Mouse (Mus musculus) lung, postnatal 14 days (tissue): ENCODE data around the gene Klhl10.

Experiments used
- DNase-seq: peaks from one replicate; pipeline ENCODE4 v3.0.0; 2021

The Klhl10 gene

GRCm38 (mm10) chr11:100441797-100442196 is at the start of gene Klhl10, which contains the start of gene Nt5c3b:
Gene Klhl10, plus strand, starts transcription at chr11:100441917.
Gene Nt5c3b, minus strand, starts transcription at chr11:100441808.
- no peak for DNase-seq

DNA sequence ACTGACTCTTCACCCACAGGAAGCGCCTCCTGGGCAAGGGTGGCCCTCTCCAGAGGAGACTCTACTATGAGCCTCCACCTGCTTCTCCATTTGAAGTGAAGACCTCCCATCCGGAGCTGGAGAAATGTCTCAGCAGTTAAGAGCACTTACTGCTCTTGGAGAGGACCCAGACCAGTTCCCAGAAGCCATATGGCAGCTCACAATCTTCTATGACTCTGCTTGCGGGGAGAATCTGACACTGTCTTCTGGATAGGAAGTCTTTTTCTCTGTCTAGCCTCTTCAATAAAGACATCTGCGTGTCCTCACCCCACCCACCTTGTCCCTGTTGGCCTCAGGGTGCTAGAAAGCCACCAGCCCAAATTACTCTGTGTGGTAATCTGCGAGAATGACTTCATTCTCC is 48.8 kb upstream of the Klhl10 start:
- no peak for DNase-seq

GRCm38 (mm10) chr11:100393733-100394132 is 48.0 kb upstream of the Klhl10 start:
- no peak for DNase-seq

DNA sequence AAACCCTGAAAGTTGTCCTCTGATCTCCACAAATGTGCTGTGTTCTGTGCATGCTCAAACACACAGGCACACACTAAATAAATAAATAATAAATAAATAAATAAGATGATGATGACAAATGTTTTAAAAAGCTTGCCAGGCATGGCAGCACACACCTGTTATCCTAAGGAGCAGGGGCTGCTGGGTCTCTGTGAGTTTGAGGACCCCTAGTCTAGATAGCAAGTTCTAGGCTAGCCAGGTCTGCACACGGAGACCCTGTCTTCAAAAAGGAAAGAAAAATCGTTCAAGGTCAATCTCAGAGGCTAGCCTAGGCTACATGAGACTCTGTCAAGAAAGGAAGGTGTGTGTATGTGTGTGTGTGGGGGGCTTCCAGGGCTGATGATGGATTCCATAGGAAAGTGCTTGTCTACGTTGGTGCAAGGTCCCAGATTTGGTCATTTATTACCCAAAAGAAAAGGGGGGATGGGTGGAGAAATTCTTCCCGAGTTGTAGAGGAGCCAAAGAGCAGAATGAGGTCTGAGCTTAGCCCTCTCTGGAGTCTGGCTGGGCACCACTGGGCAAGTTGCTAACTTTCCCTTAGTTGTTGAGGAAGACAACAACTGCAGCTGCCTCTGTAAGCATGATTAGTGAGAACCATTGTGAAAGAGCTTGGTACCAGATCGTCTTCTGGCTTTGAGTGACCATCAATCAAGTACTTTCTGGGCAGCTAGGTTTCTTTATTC is 47.2 kb upstream of the Klhl10 start:
- no peak for DNase-seq

- peak; percentile 73 for DNase-seq
These were observed 46.5 kb upstream of the Klhl10 start for GRCm38 (mm10) chr11:100395200-100395599.

DNA sequence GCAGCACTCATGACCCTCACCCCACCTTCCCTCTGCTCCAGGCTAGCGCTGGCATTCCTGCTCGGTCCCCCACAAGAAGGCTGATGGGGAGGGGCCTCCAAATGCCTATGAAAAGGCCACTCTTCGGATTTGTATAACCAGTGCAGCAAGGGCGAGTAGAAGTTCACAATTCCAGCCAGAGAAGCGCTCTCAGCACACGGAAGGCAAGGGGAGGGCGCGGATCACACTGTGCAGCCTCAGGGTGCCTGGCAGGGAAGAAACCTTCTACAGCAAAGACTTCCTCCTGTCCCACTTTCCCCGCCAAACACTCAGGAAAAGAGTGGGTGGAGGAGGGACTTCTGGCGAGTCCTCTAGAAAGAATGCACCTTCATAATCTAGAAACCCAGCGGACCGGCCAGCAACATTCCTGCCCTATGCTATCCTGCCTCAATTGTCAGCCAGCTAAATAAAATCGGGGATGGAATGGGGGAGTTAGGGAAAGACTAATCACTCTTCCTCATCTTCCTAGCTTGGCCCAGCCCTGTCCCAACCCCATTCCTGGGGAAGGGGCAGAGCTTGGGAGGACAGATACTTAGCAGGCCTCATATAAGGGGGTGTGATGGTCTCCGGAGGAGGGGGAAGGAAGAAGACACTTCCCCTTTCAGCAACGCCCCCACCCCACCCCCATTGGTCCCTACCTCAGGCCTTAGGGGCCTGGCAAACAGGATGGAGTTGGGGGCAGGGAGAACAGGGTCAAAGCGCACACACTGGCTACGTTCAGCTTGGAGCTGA is 45.7 kb upstream of the Klhl10 start:
- peak; percentile 59 for DNase-seq

DNA sequence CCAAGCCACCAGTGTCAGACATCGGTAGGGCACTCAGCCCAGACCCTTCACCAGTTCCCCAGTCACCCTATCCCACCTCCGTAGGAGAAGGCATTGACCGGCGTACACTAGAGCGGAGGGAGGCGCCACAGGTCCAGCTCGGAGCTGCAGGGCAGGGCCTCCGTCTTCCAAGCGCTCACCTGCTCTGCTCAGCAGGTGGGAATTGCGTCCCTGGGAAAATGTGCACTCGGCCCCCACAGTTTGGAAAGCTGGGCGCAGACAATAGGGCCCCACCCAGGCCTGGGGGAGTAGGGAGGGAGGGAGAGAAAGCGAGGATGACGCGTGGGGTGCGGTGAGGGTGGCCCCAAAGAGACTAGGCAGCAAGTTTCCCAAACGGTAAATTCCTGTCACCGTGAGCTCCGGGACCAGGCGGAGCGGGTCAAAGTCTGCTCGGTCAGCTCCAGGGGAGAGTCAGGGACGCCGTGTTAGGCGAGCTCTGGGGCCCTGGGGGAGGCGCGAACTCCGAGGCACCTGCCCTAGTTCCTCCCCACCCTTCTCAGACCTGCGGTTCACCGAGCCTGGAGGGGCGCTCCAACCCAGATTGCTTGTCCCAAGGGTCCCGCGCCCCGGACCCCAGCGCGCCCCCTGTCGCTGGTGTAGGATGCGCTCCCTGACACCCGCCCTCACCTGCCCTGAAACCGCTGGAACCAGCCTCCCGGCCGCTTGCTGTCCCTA is 44.7 kb upstream of the Klhl10 start:
- peak; percentile 48 for DNase-seq

DNA sequence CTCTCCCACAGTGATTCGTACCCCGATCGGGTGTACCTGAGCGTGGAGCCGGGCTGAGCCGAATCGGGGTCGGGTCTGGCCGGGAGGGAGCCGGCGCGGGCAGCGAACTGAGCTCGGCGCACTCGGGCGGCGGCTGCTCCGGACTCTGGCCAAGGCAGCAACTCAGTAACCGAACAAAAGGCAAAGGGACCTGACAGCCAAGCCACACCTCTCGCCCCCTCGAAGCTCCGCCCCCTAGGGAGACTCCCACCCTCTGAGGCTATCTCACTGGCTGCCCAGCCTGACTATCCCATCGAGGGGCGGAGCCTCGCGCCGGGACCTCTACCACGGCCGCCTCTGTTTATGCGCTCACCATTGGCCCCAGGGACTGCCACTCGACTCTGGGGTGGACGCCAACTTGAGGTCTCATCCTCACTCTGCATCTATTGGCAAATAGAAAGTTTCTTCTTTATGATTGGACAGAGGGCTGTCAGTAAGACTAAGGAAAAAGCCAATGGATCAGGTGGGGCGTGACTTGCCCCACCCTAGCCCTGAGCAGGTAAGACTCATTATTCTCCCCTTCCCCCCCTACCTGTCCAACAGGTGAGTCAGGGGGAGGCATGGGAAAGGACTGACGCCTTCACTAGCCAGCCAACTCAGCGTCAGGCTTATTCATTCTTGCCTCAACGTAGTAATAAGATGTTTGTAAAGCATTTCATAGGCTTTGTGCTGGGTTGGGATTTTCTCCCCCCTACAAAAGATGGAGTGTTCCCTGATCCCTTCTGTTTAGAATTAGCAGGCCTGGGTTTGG is 43.9 kb upstream of the Klhl10 start, which contains the start of gene Jup:
Jup (minus strand) TSS at position 164 of the 790 bp plus-strand sequence.
- DNase-seq, result peak; percentile 100

DNA sequence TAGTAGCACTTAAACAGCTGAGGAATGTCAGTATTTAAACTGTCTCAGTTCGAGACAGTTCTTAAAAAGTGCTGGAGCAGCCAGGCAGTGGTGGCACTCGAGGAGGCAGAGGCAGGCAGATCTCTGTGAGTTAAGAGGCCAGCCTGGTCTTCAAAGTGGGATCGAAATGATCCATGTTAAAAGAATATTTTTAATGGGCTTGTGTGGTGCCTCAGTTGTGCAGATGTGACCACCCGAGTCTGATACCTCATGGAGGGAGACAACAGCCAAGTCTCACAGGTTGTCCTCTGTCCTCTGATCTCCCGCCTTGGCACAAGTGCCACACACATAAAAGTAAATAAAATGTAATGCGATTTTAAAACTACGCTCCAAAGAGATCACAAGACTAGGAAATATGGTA is 43.2 kb upstream of the Klhl10 start:
- no peak for DNase-seq

GRCm38 (mm10) chr11:100399320-100399719 is 42.4 kb upstream of the Klhl10 start:
- peak; percentile 58 for DNase-seq

- DNase-seq, result no peak
These were observed 41.8 kb upstream of the Klhl10 start for GRCm38 (mm10) chr11:100399727-100400538.

- DNase-seq, result no peak
These were observed 40.9 kb upstream of the Klhl10 start for GRCm38 (mm10) chr11:100400842-100401241.

- no peak for DNase-seq
These were observed 39.5 kb upstream of the Klhl10 start for GRCm38 (mm10) chr11:100402240-100402639.

- no peak for DNase-seq
These were observed 39.0 kb upstream of the Klhl10 start for GRCm38 (mm10) chr11:100402682-100403081.

DNA sequence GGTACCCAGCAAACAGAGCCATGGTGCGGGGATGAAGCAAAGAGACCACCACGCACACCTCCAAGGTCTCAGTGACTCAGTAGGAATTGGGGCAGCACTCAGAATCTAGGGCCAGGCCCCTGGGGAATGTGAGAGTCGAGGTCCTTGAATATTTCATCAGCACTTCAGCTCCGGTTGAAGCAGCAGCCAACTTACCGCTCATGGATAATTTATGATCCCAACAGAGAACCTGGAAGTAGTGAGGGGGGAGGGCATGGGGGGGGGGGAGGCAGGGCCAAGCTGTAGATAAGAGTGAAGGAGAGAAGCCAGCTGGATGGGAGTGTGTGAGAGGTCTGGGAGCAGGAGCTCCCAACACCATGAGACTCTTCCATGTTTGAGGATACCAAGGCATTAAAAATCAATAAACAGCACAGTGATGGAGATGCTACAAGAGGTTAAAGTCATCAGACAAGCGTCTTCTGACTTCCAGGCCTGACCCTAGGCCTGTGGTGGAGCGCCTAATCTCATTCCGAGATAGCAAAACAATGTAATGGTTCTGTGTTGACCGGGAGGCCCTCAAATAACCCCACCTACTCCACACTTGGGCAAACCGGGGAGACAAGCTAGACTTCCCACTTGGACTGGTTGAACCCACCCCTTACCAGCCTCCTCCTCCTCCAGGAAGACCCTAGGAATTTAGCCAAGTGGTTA is 38.1 kb upstream of the Klhl10 start:
- DNase-seq, result no peak

- no peak for DNase-seq
These were observed 37.2 kb upstream of the Klhl10 start for GRCm38 (mm10) chr11:100404456-100405074.

DNA sequence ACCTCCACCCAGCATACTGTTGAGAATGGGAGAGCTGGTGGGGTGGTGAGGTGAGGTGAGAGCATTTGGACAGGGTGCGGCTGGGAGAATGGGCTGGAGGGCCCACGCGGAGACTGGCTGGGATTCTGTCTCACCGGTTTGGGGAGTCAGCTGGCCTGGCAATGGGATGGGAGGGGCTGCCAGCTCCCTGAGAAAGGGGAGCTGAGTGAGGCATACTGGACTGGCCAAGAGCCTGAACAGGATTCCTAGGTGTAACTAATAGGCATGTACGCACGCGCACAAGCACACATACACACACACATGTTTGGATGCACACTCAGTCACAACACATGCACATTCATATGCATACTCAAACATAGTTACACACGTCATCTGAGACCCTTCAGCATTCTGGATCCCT is 35.4 kb upstream of the Klhl10 start:
- DNase-seq, result no peak

GRCm38 (mm10) chr11:100406995-100407705 is 34.6 kb upstream of the Klhl10 start:
- no peak for DNase-seq

GRCm38 (mm10) chr11:100408076-100408834 is 33.5 kb upstream of the Klhl10 start:
- peak; percentile 87 for DNase-seq
